Mouse (Mus musculus): ENCODE measurements around the gene Ppef2. TPM values are rescaled to one million over a fixed set of nuclear protein-coding genes. Genes with fewer than 3 reads are reported as not detected.
"Not testable (repeated sequence)": the region's sequence is repeated elsewhere in the genome, so short reads cannot be mapped to it uniquely, and the experiment has no call there.

The Ppef2 gene
- polyA plus RNA-seq, 1 experiment from 2014 or later, result not detected

GRCm38 (mm10) chr5:92196895-92197811 lies 58.9 kb downstream of the Ppef2 start:
- Histone ChIP-seq H3K4me1 (ENCODE audit: control insufficient read depth, insufficient read depth, low read length) (no peaks in the 10 kb centered on the region), H3K4me3 (ENCODE audit: low read depth, low read length) (no peak overlapping the region), H3K9me3 (replicated peaks; ENCODE audit: control insufficient read depth, low read length) (no peaks in the 10 kb centered on the region), H3K27me3 (ENCODE audit: control insufficient read depth, insufficient read depth, low read length) (no peaks in the 10 kb centered on the region), H3K27ac (replicated peaks; ENCODE audit: low read depth, low read length) (no peak overlapping the region), H3K4me2 (ENCODE audit: low read depth, low read length) (no peak overlapping the region), H3K36me3 (replicated peaks; ENCODE audit: control insufficient read depth, insufficient read depth, low read depth, low read length) (peaks cover 2% of the 10 kb centered on the region), H3K9ac (replicated peaks; ENCODE audit: low read length) (no peak overlapping the region)
- no peak for DNase-seq (ENCODE audit: low spot score)
- 89% methylated on average over 15 of the region's 15 CpGs for WGBS
- no peak for ATAC-seq (replicated peaks; ENCODE audit: insufficient number of reproducible peaks, low FRiP score, low TSS enrichment, low read depth)

DNA sequence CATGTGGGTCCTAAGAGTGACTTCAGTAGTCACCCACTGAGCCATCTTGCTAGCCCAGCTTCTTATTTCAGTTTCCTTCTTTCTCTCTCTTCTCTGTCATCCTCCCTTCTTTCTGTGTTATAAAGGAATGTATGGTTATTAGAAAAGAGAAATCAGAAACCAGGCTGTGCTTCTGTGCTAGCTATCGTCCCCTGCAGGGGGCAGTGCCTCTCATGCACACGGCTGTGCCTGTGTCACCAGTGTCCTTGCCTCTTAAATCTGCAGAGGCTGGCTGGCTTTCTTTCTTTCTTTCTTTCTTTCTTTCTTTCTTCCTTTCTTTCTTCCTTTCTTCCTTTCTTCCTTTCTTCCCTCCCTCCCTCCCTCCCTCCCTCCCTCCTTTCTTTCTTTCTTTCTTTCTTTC lies 60.4 kb downstream of the Ppef2 start:
- ATAC-seq (replicated peaks; ENCODE audit: insufficient number of reproducible peaks, low FRiP score, low TSS enrichment, low read depth); H3K4me3 ChIP-seq (ENCODE audit: low read depth, low read length); H3K9me3 ChIP-seq (replicated peaks; ENCODE audit: control insufficient read depth, low read length); H3K36me3 ChIP-seq (replicated peaks; ENCODE audit: control insufficient read depth, insufficient read depth, low read depth, low read length); H3K9ac ChIP-seq (replicated peaks; ENCODE audit: low read length); H3K27me3 ChIP-seq (ENCODE audit: control insufficient read depth, insufficient read depth, low read length); H3K27ac ChIP-seq (replicated peaks; ENCODE audit: low read depth, low read length); H3K4me1 ChIP-seq (ENCODE audit: control insufficient read depth, insufficient read depth, low read length); H3K4me2 ChIP-seq (ENCODE audit: low read depth, low read length): not testable (repeated sequence)
- WGBS, result 52% methylated on average over 2 of the region's 2 CpGs
- DNase-seq (ENCODE audit: low spot score), result peak; percentile 46

GRCm38 (mm10) chr5:92188881-92189483 lies 67.1 kb downstream of the Ppef2 start:
- no peak for DNase-seq (ENCODE audit: low spot score)

DNA sequence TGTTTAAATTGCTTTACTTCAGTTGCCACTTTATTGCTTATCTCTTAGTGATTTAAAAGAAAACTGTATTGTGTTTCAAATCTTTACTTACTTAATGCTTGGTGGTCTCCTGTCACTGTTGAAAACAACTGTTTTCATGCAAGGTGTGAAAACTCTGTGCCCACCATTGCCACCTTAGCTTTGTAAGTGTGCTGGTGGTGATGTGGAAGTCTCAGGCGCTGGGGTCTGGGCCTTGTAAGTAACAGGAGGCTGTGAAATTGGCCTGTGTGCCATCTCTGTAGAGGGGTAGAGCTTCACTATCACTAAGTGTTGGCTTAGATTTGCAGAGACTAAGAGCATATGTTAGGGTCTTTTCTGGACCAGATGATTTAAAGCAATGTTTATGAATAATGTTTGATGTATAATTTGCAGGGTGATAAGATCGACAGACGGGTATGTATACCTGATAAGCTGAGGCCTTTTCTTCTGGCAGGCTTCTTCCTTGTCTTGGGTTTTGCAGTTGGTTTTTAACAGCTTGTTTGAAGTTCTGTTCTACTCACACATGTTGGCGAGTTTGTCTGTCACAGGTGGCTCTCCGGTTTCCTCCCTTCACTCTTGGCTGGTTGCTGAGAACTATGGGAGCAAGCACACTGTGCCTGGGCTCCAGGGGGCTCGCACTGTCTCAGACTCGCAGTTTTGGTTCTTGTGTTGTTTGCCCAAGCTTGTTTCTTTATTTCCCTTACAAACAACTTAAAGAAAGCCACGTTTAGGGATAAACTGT lies 72.8 kb downstream of the Ppef2 start:
- no peak for DNase-seq (ENCODE audit: low spot score)
- Histone ChIP-seq H3K27me3 (ENCODE audit: control insufficient read depth, insufficient read depth, low read length) (no peaks in the 10 kb centered on the region), H3K4me1 (ENCODE audit: control insufficient read depth, insufficient read depth, low read length) (no peaks in the 10 kb centered on the region), H3K4me3 (ENCODE audit: low read depth, low read length) (no peak overlapping the region), H3K4me2 (ENCODE audit: low read depth, low read length) (no peak overlapping the region), H3K36me3 (replicated peaks; ENCODE audit: control insufficient read depth, insufficient read depth, low read depth, low read length) (peaks cover 4% of the 10 kb centered on the region), H3K9me3 (replicated peaks; ENCODE audit: control insufficient read depth, low read length) (no peaks in the 10 kb centered on the region), H3K9ac (replicated peaks; ENCODE audit: low read length) (no peak overlapping the region), H3K27ac (replicated peaks; ENCODE audit: low read depth, low read length) (no peak overlapping the region)
- no peak for ATAC-seq (replicated peaks; ENCODE audit: insufficient number of reproducible peaks, low FRiP score, low TSS enrichment, low read depth)
- 92% methylated on average over 8 of the region's 8 CpGs for WGBS

More at GRCm38 (mm10) chr5:92188881-92189483, 67.1 kb downstream of the Ppef2 start:
- 95% methylated on average over 7 of the region's 7 CpGs for WGBS
- Histone ChIP-seq H3K4me2 (ENCODE audit: low read depth, low read length) (no peak overlapping the region), H3K9me3 (replicated peaks; ENCODE audit: control insufficient read depth, low read length) (no peaks in the 10 kb centered on the region), H3K36me3 (replicated peaks; ENCODE audit: control insufficient read depth, insufficient read depth, low read depth, low read length) (peaks cover 6% of the 10 kb centered on the region), H3K27me3 (ENCODE audit: control insufficient read depth, insufficient read depth, low read length) (no peaks in the 10 kb centered on the region), H3K4me3 (ENCODE audit: low read depth, low read length) (no peak overlapping the region), H3K4me1 (ENCODE audit: control insufficient read depth, insufficient read depth, low read length) (no peaks in the 10 kb centered on the region), H3K27ac (replicated peaks; ENCODE audit: low read depth, low read length) (no peak overlapping the region), H3K9ac (replicated peaks; ENCODE audit: low read length) (no peak overlapping the region)
- ATAC-seq (replicated peaks; ENCODE audit: insufficient number of reproducible peaks, low FRiP score, low TSS enrichment, low read depth), result no peak

Other genes starting within 250 kb of the Ppef2 start
- gene Cdkl2, start 212.4 kb downstream of the Ppef2 start, polyA plus RNA-seq (2014; fragmentation: Nextera tagmentation; extraction: Ambion mirVana), result 0.60 and 0.93 TPM in 2 replicates
- gene G3bp2, start 172.6 kb downstream of the Ppef2 start, polyA plus RNA-seq (2014; fragmentation: Nextera tagmentation; extraction: Ambion mirVana), result 275 and 289 TPM in 2 replicates
- 25.7 and 26.0 TPM in 2 replicates for gene Uso1, start 118.3 kb downstream of the Ppef2 start, polyA plus RNA-seq (2014; fragmentation: Nextera tagmentation; extraction: Ambion mirVana)
- not detected in 2 replicates for gene U90926, start 40.9 kb downstream of the Ppef2 start, polyA plus RNA-seq (2014; fragmentation: Nextera tagmentation; extraction: Ambion mirVana)
- gene Naaa, start 21.9 kb upstream of the Ppef2 start, polyA plus RNA-seq (2014; fragmentation: Nextera tagmentation; extraction: Ambion mirVana), result 2.9 and 4.1 TPM in 2 replicates
- 39.5 and 41.2 TPM in 2 replicates for gene Sdad1, start 54.2 kb upstream of the Ppef2 start, polyA plus RNA-seq (2014; fragmentation: Nextera tagmentation; extraction: Ambion mirVana)
- gene Cxcl9, start 71.8 kb upstream of the Ppef2 start, polyA plus RNA-seq (2014; fragmentation: Nextera tagmentation; extraction: Ambion mirVana), result not detected in 2 replicates
- gene Art3, start 75.5 kb upstream of the Ppef2 start, polyA plus RNA-seq (2014; fragmentation: Nextera tagmentation; extraction: Ambion mirVana), result 1.4 and 2.6 TPM in 2 replicates
- gene Cxcl10, start 92.6 kb upstream of the Ppef2 start, polyA plus RNA-seq (2014; fragmentation: Nextera tagmentation; extraction: Ambion mirVana), result 0.38 TPM in 1 of 2 replicates, not detected in the other
- 69.5 and 75.7 TPM in 2 replicates for gene Nup54, start 178.9 kb upstream of the Ppef2 start, polyA plus RNA-seq (2014; fragmentation: Nextera tagmentation; extraction: Ambion mirVana)

Measured in embryonic facial prominence, embryonic 11.5 days (tissue).